In genomic region chr2:136511073-136511472, GRCm38 (mm10) we compare ENCODE assay signal across 16 mouse cellular contexts. TPM values are rescaled to one million over a fixed set of nuclear protein-coding genes. Genes with fewer than 3 reads are reported as not detected.
DNase-seq lines count a peak whose midpoint lies in the region; ATAC-seq and TF ChIP-seq lines count a peak whose summit lies in the region.
"Had no signal": no experiment of that assay in that cellular context is flagged by ENCODE, and none has a peak within 500 bp of the region (broad histone marks: within the 10 kb centered on the region; RNA-seq: fewer than 3 reads in every experiment).

No protein-coding gene starts in this region.

- H3K27ac ChIP-seq in neural tube, embryonic 11.5 days (ENCODE audit: low read depth, low read length): no peak overlapping the region
- no peak overlapping the region for H3K27ac ChIP-seq in neural tube, embryonic 15.5 days (replicated peaks)
- no peak overlapping the region for H3K27ac ChIP-seq in forebrain, embryonic 13.5 days
- H3K27ac ChIP-seq: heart, embryonic 15.5 days; kidney, embryonic 15.5 days; liver, embryonic 15.5 days had no signal

- H3K4me1 ChIP-seq in neural tube, embryonic 11.5 days (ENCODE audit: control insufficient read depth, insufficient read depth, low read length): no peaks in the 10 kb centered on the region
- peaks cover 6% of the 10 kb centered on the region for H3K4me1 ChIP-seq in neural tube, embryonic 15.5 days
- peaks cover 14% of the 10 kb centered on the region for H3K4me1 ChIP-seq in forebrain, embryonic 13.5 days
- H3K4me1 ChIP-seq: heart, embryonic 15.5 days; kidney, embryonic 15.5 days; liver, embryonic 15.5 days had no signal

- no peak overlapping the region for H3ac ChIP-seq in myocyte (ENCODE audit: control insufficient read depth, insufficient read length)

- H3K9me3 ChIP-seq in neural tube, embryonic 11.5 days (ENCODE audit: control insufficient read depth, low read length): no peaks in the 10 kb centered on the region
- H3K9me3 ChIP-seq in neural tube, embryonic 15.5 days (replicated peaks): no peaks in the 10 kb centered on the region
- no peaks in the 10 kb centered on the region for H3K9me3 ChIP-seq in forebrain, embryonic 13.5 days (replicated peaks)
- H3K9me3 ChIP-seq: heart, embryonic 15.5 days; kidney, embryonic 15.5 days; liver, embryonic 15.5 days had no signal

- H3K36me3 ChIP-seq in neural tube, embryonic 11.5 days (ENCODE audit: control insufficient read depth, insufficient read depth, low read length): no peaks in the 10 kb centered on the region
- H3K36me3 ChIP-seq in neural tube, embryonic 15.5 days: no peaks in the 10 kb centered on the region
- H3K36me3 ChIP-seq in forebrain, embryonic 13.5 days (ENCODE audit: poor library complexity, severe bottlenecking): no peaks in the 10 kb centered on the region
- no peaks in the 10 kb centered on the region for H3K36me3 ChIP-seq in myocyte (ENCODE audit: control insufficient read depth, insufficient read depth)
- H3K36me3 ChIP-seq: heart, embryonic 15.5 days; kidney, embryonic 15.5 days; liver, embryonic 15.5 days had no signal

- intact Hi-C loops in left cerebral cortex, postnatal 25 days (cut with DNase I): no loop called here

- no peak overlapping the region for H3K4me2 ChIP-seq in neural tube, embryonic 11.5 days (ENCODE audit: low read depth)
- H3K4me2 ChIP-seq in neural tube, embryonic 15.5 days: no peak overlapping the region
- no peak overlapping the region for H3K4me2 ChIP-seq in forebrain, embryonic 13.5 days
- peak overlapping the region; percentile 49 for H3K4me2 ChIP-seq in myocyte (ENCODE audit: low read depth)
- H3K4me2 ChIP-seq: heart, embryonic 15.5 days; kidney, embryonic 15.5 days; liver, embryonic 15.5 days had no signal

- no peak overlapping the region for H3K4me3 ChIP-seq in neural tube, embryonic 11.5 days (ENCODE audit: low read depth, low read length)
- no peak overlapping the region for H3K4me3 ChIP-seq in neural tube, embryonic 15.5 days (replicated peaks)
- no peak overlapping the region for H3K4me3 ChIP-seq in forebrain, embryonic 13.5 days
- no peak overlapping the region for H3K4me3 ChIP-seq in myocyte
- H3K4me3 ChIP-seq: heart, embryonic 15.5 days; kidney, embryonic 15.5 days; liver, embryonic 15.5 days had no signal

- no peaks in the 10 kb centered on the region for H3K27me3 ChIP-seq in neural tube, embryonic 11.5 days (ENCODE audit: control insufficient read depth, insufficient read depth, low read length)
- peaks cover 7% of the 10 kb centered on the region; the same call in 1 of the 2 replicates for H3K27me3 ChIP-seq in neural tube, embryonic 15.5 days (replicated peaks)
- peaks cover 3% of the 10 kb centered on the region; the same call in 1 of the 2 replicates for H3K27me3 ChIP-seq in forebrain, embryonic 13.5 days
- H3K27me3 ChIP-seq in myocyte (ENCODE audit: control insufficient read depth, insufficient read depth, insufficient read length): no peaks in the 10 kb centered on the region
- H3K27me3 ChIP-seq: heart, embryonic 15.5 days; kidney, embryonic 15.5 days; liver, embryonic 15.5 days had no signal

- peak; percentile 82 for ATAC-seq in neural tube, embryonic 11.5 days (ENCODE audit: insufficient read depth, low FRiP score, low TSS enrichment)
- no peak for ATAC-seq in neural tube, embryonic 15.5 days (ENCODE audit: low FRiP score)
- ATAC-seq in forebrain, embryonic 13.5 days: peak; percentile 73; the same call in 1 of the 2 replicates
- ATAC-seq: Patski had no signal

- WGBS in neural tube, embryonic 11.5 days: 22% methylated on average over 5 of the region's 5 CpGs
- WGBS in neural tube, embryonic 15.5 days: 6% methylated on average over 5 of the region's 5 CpGs
- under 1% methylated on average over 5 of the region's 5 CpGs for WGBS in forebrain, embryonic 13.5 days

- no peaks in the 10 kb centered on the region for H3K79me2 ChIP-seq in myocyte (ENCODE audit: control insufficient read depth, insufficient read depth)

- DNase-seq in neural tube, embryonic 11.5 days (ENCODE audit: low spot score): peak; percentile 33
- peak; percentile 56 for DNase-seq in embryo, embryonic 10 days (ENCODE audit: low spot score)
- DNase-seq in cerebellum, postnatal 14 days: no peak
- DNase-seq in cerebellum, adult 9-10 months: no peak
- no peak for DNase-seq in left cerebral cortex, postnatal 25 days (ENCODE audit: low spot score in 2 of 2)
- DNase-seq: adrenal gland, adult 2 months; cerebellum, adult 9-11 months; gastrocnemius, postnatal 36 days; lung, postnatal 36 days had no signal

- H3K9ac ChIP-seq in neural tube, embryonic 11.5 days (ENCODE audit: low read length): no peak overlapping the region
- no peak overlapping the region for H3K9ac ChIP-seq in neural tube, embryonic 15.5 days (replicated peaks)
- H3K9ac ChIP-seq in forebrain, embryonic 13.5 days: no peak overlapping the region
- H3K9ac ChIP-seq: heart, embryonic 15.5 days; kidney, embryonic 15.5 days; liver, embryonic 15.5 days had no signal

- no peak for TF ChIP-seq POLR2A in myocyte (IDR thresholded peaks at IDR 0.05; ENCODE audit: insufficient read length, low read depth)

TF ChIP-seq in myocyte, 11 proteins besides CTCF, POLR2A, EP300 and RAD21:
- TF ChIP-seq TCF12 (IDR thresholded peaks at IDR 0.05; ENCODE audit: insufficient read depth, poor library complexity, severe bottlenecking): no peak
- TF ChIP-seq TCF3 (IDR thresholded peaks at IDR 0.05; ENCODE audit: insufficient read length, low read depth): no peak
- no peak for TF ChIP-seq POLR2AphosphoS2 (IDR thresholded peaks at IDR 0.05; ENCODE audit: insufficient read length, low read depth)
- TF ChIP-seq MYOD1 (IDR thresholded peaks at IDR 0.05; ENCODE audit: control insufficient read depth in 1 of 3, insufficient read length in 2 of 3, low read depth in 2 of 3): no peak
- TF ChIP-seq CEBPB (IDR thresholded peaks at IDR 0.05; ENCODE audit: insufficient read depth, poor library complexity, severe bottlenecking): no peak
- TF ChIP-seq MYOG (IDR thresholded peaks at IDR 0.05; ENCODE audit: control insufficient read depth in 1 of 3, insufficient read depth in 1 of 3, insufficient read length in 2 of 3, low read depth in 2 of 3): no peak
- TF ChIP-seq REST (IDR thresholded peaks at IDR 0.05; ENCODE audit: insufficient read depth, insufficient read length): no peak
- no peak for TF ChIP-seq MAX (IDR thresholded peaks at IDR 0.05; ENCODE audit: low read depth)
- no peak for TF ChIP-seq SRF (IDR thresholded peaks at IDR 0.05; ENCODE audit: control insufficient read depth, insufficient read length, low read depth)
- no peak for TF ChIP-seq E2F4 (IDR thresholded peaks at IDR 0.05; ENCODE audit: insufficient read depth)
- TF ChIP-seq USF1 (IDR thresholded peaks at IDR 0.05; ENCODE audit: low read depth): no peak

RNA-seq across cellular contexts. Expression of gene Ankef1, which starts 9.4 kb away (rescaled TPM):
- 0.32 and 0.40 TPM in 2 replicates for polyA plus RNA-seq in neural tube, embryonic 11.5 days (2014; fragmentation: Nextera tagmentation; extraction: Ambion mirVana)
- polyA plus RNA-seq in neural tube, embryonic 15.5 days (2015; fragmentation: Nextera tagmentation; extraction: Ambion mirVana): 0.78 and 0.90 TPM in 2 replicates
- polyA plus RNA-seq in forebrain, embryonic 13.5 days (2015; fragmentation: Nextera tagmentation; extraction: Ambion mirVana): 0.46 and 1.0 TPM in 2 replicates
- 0.02 TPM for polyA plus RNA-seq in myocyte (2012; fragmentation: generic; extraction: Trizol)
- 1 to 10 TPM; 1.1 to 1.8 TPM for total RNA-seq in left cerebral cortex, postnatal 25 days (2021)
- polyA plus RNA-seq: liver, embryonic 15.5 days; Patski had no signal

Comparison
In these comparisons a context has a peak if more than half of its experiments do, and no peak if none do; other contexts are left out.
1. DNase-seq: peak in neural tube, embryonic 11.5 days (single experiment) and embryo, embryonic 10 days (single experiment); none in cerebellum, postnatal 14 days (0 of 2), cerebellum, adult 9-10 months (single experiment) and left cerebral cortex, postnatal 25 days (0 of 2).